Mouse (Mus musculus) liver, adult 2 months (tissue): ENCODE results near the gene Ola1. TPM values are rescaled to one million over a fixed set of nuclear protein-coding genes. Genes with fewer than 3 reads are reported as not detected.

Experiments
- DNase-seq: peaks from one replicate; pipeline ENCODE4 v3.0.0-alpha.2; 2011; ENCODE audit warnings: low read depth, low spot score; ENCODE audit errors: extremely low read depth
- H3K27ac ChIP-seq: fragments of 200-500 bp; replicated peaks from 2 replicates; pipeline ENCODE4 v1.5.1; 2012; ENCODE audit warnings: low read depth, mild to moderate bottlenecking, control low read depth, inconsistent platforms, low read length; ENCODE audit not compliant: insufficient read depth
- H3K27me3 ChIP-seq: fragments of 200-500 bp; 2 replicates; pipeline ENCODE4 v1.6.1; 2012; ENCODE audit warnings: mild to moderate bottlenecking, moderate library complexity, low read length, inconsistent platforms; ENCODE audit not compliant: control insufficient read depth, insufficient read depth
- H3K36me3 ChIP-seq: fragments of 200-500 bp; 2 replicates; pipeline ENCODE4 v1.6.1; 2012; ENCODE audit warnings: low read length, inconsistent platforms; ENCODE audit not compliant: control insufficient read depth, insufficient read depth
- H3K4me1 ChIP-seq: fragments of 200-500 bp; 2 replicates; pipeline ENCODE4 v1.6.1; 2011; ENCODE audit warnings: low read length; ENCODE audit not compliant: control insufficient read depth, insufficient read depth
- H3K4me3 ChIP-seq: fragments of 200-500 bp; 2 replicates; pipeline ENCODE4 v1.5.1; 2011; ENCODE audit warnings: low read depth, mild to moderate bottlenecking, control low read depth, low read length, moderate library complexity; ENCODE audit not compliant: insufficient read depth
- H3K79me2 ChIP-seq: fragments of 200-500 bp; 2 replicates; pipeline ENCODE4 v1.6.1; 2012; ENCODE audit warnings: inconsistent platforms, mild to moderate bottlenecking, low read length, moderate library complexity; ENCODE audit not compliant: control insufficient read depth, insufficient read depth
- H3K9ac ChIP-seq: fragments of 200-500 bp; 2 replicates; pipeline ENCODE4 v1.6.1; 2012; ENCODE audit warnings: low read depth, mild to moderate bottlenecking, control low read depth, inconsistent platforms, low read length
- CTCF ChIP-seq: fragments of 200-500 bp; IDR thresholded peaks from 2 replicates; pipeline ENCODE4 v1.5.1; 2011; ENCODE audit warnings: low read depth, low read length, control low read depth
- POLR2A ChIP-seq: fragments of 200-500 bp; IDR thresholded peaks from 2 replicates; pipeline ENCODE4 v1.6.1; 2011; ENCODE audit warnings: low read length, control low read depth; ENCODE audit not compliant: insufficient read depth; ENCODE audit errors: extremely low read depth
- WGBS: fragments of 180-500 bp; shearing (Covaris S2); methylation state at CpG from one replicate; pipeline ENCODE4 v1.1.7; 2018; 5-methylcytosine and 5-hydroxymethylcytosine counted together
- polyA plus RNA-seq: library from polyadenylated mRNA; depleted of rRNA; stranded (reverse); fragments of >200 nt; gene quantifications from 2 replicates; pipeline ENCODE4 v1.2.3, GENCODE M21; 2012
- total RNA-seq: library from RNA; depleted of rRNA; stranded (reverse); fragments of >200 nt; gene quantifications from 2 replicates; pipeline ENCODE4 v1.2.3, GENCODE M21; 2014

Gene Ola1
- total and polyA plus RNA-seq, 2 experiments = 3.9 to 32.2 TPM

DNA sequence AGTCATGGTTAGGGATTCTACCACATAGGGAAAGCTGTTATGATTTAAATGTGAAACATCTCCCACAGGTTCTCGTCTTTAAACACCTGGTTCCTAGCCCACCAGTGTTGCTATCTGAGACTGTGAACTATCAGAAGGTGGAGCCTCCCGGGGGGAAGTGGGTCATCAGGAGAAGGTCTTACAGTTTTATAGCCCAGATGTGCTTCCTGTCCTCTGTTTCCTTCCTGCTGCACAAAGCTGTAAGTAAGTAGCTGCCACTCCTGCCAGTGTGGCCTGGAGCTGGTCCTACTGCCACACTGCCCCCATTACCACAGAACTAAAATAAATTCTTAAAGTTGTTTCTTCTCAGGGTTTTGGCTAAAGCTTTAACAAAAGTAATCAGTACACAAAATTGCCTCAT, 72.6 kb downstream of the Ola1 start:
- no peak overlapping the region for H3K27ac ChIP-seq
- no peak overlapping the region for H3K4me3 ChIP-seq
- no peak for TF ChIP-seq POLR2A
- TF ChIP-seq CTCF = no peak
- DNase-seq = no peak
- no peak overlapping the region for H3K9ac ChIP-seq
- H3K36me3 ChIP-seq = peaks cover 2% of the 10 kb centered on the region; the same call in 1 of the 2 replicates
- no peaks in the 10 kb centered on the region for H3K79me2 ChIP-seq
- 73% methylated on average over 2 of the region's 2 CpGs for WGBS
- no peaks in the 10 kb centered on the region for H3K27me3 ChIP-seq
- no peaks in the 10 kb centered on the region for H3K4me1 ChIP-seq

DNA sequence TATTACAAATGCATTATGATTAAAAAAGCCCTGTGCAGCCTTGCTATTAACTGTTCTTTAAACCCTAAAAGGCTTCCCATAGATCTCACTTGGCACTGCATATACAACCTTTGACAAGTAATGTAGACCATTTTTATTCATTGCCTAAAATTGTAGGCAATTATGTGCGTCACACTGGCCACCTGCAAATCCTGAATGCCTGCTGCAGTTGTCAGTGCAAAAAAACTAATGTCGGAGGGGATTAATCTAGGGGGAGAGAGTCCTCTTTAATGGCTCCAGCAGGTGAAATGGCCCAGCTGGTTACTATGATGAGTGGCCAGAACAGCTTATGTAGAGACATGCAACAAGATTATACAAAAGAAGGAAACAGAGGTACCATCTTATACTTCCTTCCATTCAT, 75.0 kb downstream of the Ola1 start:
- Histone ChIP-seq H3K27me3 (no peaks in the 10 kb centered on the region), H3K4me1 (no peaks in the 10 kb centered on the region), H3K9ac (no peak overlapping the region), H3K4me3 (no peak overlapping the region), H3K27ac (no peak overlapping the region), H3K36me3 (peaks cover 6% of the 10 kb centered on the region), H3K79me2 (no peaks in the 10 kb centered on the region)
- 97% methylated on average over 2 of the region's 2 CpGs for WGBS
- no peak for TF ChIP-seq CTCF
- no peak for TF ChIP-seq POLR2A
- no peak for DNase-seq

DNA sequence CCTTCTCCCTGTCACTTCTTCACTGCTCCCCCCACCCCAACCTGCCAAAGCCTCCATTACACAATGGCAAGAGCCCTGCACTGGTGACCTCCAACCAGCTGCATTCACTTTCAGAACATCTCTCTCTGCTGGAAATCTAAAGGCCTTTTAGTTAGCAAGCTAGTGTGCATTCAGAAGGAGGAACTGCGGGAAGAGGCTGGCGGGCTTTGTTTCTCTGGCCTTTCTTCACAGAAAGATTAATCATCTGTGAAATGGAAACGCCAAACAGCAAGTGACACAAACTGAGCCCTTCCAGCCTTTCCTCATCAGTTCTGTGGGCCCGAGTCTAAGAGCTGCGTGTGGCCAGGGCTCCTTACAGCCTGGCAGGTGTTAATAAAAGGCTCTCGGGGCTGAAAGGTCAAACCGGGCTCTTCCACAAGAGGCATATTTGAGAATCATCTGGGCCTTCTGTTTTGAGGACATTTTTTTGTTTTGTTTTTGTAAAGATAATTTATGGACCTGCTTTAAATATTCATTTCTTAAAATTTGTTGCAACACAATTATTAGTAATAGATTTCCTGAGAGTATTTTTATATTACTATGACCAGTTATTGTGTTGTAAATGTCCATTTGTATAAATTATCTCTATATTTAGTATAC, 75.8 kb downstream of the Ola1 start:
- no peaks in the 10 kb centered on the region for H3K4me1 ChIP-seq
- TF ChIP-seq POLR2A = no peak
- no peak for TF ChIP-seq CTCF
- 90% methylated on average over 7 of the region's 7 CpGs for WGBS
- DNase-seq = no peak
- H3K27ac ChIP-seq = no peak overlapping the region
- no peaks in the 10 kb centered on the region for H3K27me3 ChIP-seq
- H3K36me3 ChIP-seq = peaks cover 6% of the 10 kb centered on the region
- H3K4me3 ChIP-seq = no peak overlapping the region
- H3K9ac ChIP-seq = no peak overlapping the region
- H3K79me2 ChIP-seq = no peaks in the 10 kb centered on the region

DNA sequence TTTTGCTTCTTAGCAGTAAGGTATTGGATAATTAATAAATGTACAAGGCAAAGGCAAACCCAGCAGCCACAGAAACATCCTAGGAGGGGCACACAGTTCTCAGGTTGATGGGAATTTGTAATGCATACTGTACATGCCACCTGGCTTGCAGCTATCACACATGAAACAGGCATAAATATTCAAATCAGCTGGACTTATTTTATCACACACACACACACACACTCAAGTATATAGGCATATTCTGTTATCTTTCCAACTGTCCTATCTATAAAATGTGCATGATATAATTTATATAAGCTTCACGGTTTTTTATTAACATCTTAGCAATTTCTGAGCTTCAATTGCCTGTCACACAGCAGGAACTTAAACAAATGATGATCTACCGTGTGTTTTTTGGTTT, 85.8 kb downstream of the Ola1 start:
- no peak overlapping the region for H3K9ac ChIP-seq
- TF ChIP-seq CTCF (no peak), POLR2A (no peak)
- no peaks in the 10 kb centered on the region for H3K36me3 ChIP-seq
- no peak for DNase-seq
- H3K27ac ChIP-seq = no peak overlapping the region
- no peaks in the 10 kb centered on the region for H3K27me3 ChIP-seq
- H3K4me3 ChIP-seq = no peak overlapping the region
- 90% methylated on average over 2 of the region's 2 CpGs for WGBS
- no peaks in the 10 kb centered on the region for H3K79me2 ChIP-seq
- no peaks in the 10 kb centered on the region for H3K4me1 ChIP-seq

DNA sequence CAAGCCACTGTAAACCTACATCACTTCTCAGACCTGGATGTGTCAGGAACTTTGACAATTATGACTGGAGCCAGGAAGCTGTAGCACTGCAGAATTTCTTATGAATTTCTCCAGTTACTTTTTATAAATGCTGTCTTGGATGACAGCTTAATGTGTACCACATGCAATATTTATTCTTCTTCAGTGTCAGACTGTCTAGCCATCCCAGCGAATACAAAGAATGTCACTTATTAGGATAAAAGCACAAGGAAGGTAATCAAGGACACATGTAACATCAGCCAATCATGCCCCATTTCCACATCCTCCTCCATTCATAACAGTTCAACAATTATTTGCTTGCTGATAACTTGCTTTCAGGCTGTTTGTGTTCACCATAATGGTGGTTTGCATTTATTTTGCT, 91.0 kb downstream of the Ola1 start:
- Histone ChIP-seq H3K27me3 (no peaks in the 10 kb centered on the region), H3K9ac (no peak overlapping the region), H3K27ac (no peak overlapping the region), H3K36me3 (no peaks in the 10 kb centered on the region), H3K4me3 (no peak overlapping the region), H3K4me1 (no peaks in the 10 kb centered on the region), H3K79me2 (no peaks in the 10 kb centered on the region)
- TF ChIP-seq CTCF = no peak
- TF ChIP-seq POLR2A = no peak
- no peak for DNase-seq
- WGBS = 91% methylated on average over 1 of the region's 1 CpGs

DNA sequence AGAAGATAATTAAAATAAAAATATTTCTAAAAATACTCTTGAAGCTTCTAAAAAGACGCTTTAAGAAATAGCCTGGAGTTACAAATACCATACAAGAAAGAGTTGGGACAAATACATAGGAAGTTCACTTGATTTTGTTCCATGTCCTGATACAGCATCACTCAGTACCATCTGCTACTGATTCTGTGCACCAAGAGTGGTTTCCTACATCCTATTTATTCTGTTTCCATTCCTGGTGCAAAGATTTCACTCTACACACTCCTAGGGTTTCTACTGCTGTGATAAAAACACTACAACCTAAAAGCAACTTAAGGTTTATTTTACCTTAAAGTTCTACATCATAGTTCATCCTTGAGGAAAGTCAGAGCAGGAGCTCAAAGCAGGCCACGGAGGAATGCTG, 99.9 kb downstream of the Ola1 start:
- no peak for DNase-seq
- Histone ChIP-seq H3K4me1 (no peaks in the 10 kb centered on the region), H3K79me2 (no peaks in the 10 kb centered on the region), H3K27ac (no peak overlapping the region), H3K9ac (no peak overlapping the region), H3K36me3 (no peaks in the 10 kb centered on the region), H3K4me3 (no peak overlapping the region), H3K27me3 (no peaks in the 10 kb centered on the region)
- WGBS = 91% methylated on average over 2 of the region's 2 CpGs
- TF ChIP-seq POLR2A (no peak), CTCF (no peak)
